Mouse (Mus musculus): ENCODE results near the gene Lrmda.
"Not testable (repeated sequence)": the region's sequence is repeated elsewhere in the genome, so short reads cannot be mapped to it uniquely, and the experiment has no call there.

Gene Lrmda

GRCm38 (mm10) chr14:22760241-22761039 lies 740.9 kb downstream of the Lrmda start:
- DNase-seq (ENCODE audit: low read depth, low spot score): no peak
- no peaks in the 10 kb centered on the region for H3K36me3 ChIP-seq (ENCODE audit: control insufficient read depth, insufficient read depth, low read length, poor library complexity, severe bottlenecking)
- H3K27me3 ChIP-seq (ENCODE audit: control insufficient read depth, insufficient read depth, low read length, poor library complexity, severe bottlenecking): no peaks in the 10 kb centered on the region

GRCm38 (mm10) chr14:22781709-22782108 lies 762.2 kb downstream of the Lrmda start:
- Histone ChIP-seq H3K27me3 (ENCODE audit: control insufficient read depth, insufficient read depth, low read length, poor library complexity, severe bottlenecking) (no peaks in the 10 kb centered on the region), H3K36me3 (ENCODE audit: control insufficient read depth, insufficient read depth, low read length, poor library complexity, severe bottlenecking) (no peaks in the 10 kb centered on the region)
- DNase-seq (ENCODE audit: low read depth, low spot score): no peak

- Histone ChIP-seq H3K27me3 (ENCODE audit: control insufficient read depth, insufficient read depth, low read length, poor library complexity, severe bottlenecking) (no peaks in the 10 kb centered on the region), H3K36me3 (ENCODE audit: control insufficient read depth, insufficient read depth, low read length, poor library complexity, severe bottlenecking) (no peaks in the 10 kb centered on the region)
- no peak for DNase-seq (ENCODE audit: low read depth, low spot score)
Measured at GRCm38 (mm10) chr14:22782365-22782764, 762.9 kb downstream of the Lrmda start.

GRCm38 (mm10) chr14:22783211-22784161 lies 764.0 kb downstream of the Lrmda start:
- Histone ChIP-seq H3K36me3 (ENCODE audit: control insufficient read depth, insufficient read depth, low read length, poor library complexity, severe bottlenecking) (no peaks in the 10 kb centered on the region), H3K27me3 (ENCODE audit: control insufficient read depth, insufficient read depth, low read length, poor library complexity, severe bottlenecking) (no peaks in the 10 kb centered on the region)
- no peak for DNase-seq (ENCODE audit: low read depth, low spot score)

- Histone ChIP-seq H3K27me3 (ENCODE audit: control insufficient read depth, insufficient read depth, low read length, poor library complexity, severe bottlenecking) (no peaks in the 10 kb centered on the region), H3K36me3 (ENCODE audit: control insufficient read depth, insufficient read depth, low read length, poor library complexity, severe bottlenecking) (no peaks in the 10 kb centered on the region)
- no peak for DNase-seq (ENCODE audit: low read depth, low spot score)
Measured at GRCm38 (mm10) chr14:22800020-22800419, 780.5 kb downstream of the Lrmda start.

GRCm38 (mm10) chr14:22800871-22801636 lies 781.5 kb downstream of the Lrmda start:
- peak; percentile 64 for DNase-seq (ENCODE audit: low read depth, low spot score)
- H3K27me3 ChIP-seq (ENCODE audit: control insufficient read depth, insufficient read depth, low read length, poor library complexity, severe bottlenecking): no peaks in the 10 kb centered on the region
- no peaks in the 10 kb centered on the region for H3K36me3 ChIP-seq (ENCODE audit: control insufficient read depth, insufficient read depth, low read length, poor library complexity, severe bottlenecking)

- H3K36me3 ChIP-seq (ENCODE audit: control insufficient read depth, insufficient read depth, low read length, poor library complexity, severe bottlenecking); H3K27me3 ChIP-seq (ENCODE audit: control insufficient read depth, insufficient read depth, low read length, poor library complexity, severe bottlenecking); DNase-seq (ENCODE audit: low read depth, low spot score): not testable (repeated sequence)
Measured at GRCm38 (mm10) chr14:22801714-22802113, 782.2 kb downstream of the Lrmda start.

- no peaks in the 10 kb centered on the region for H3K36me3 ChIP-seq (ENCODE audit: control insufficient read depth, insufficient read depth, low read length, poor library complexity, severe bottlenecking)
- H3K27me3 ChIP-seq (ENCODE audit: control insufficient read depth, insufficient read depth, low read length, poor library complexity, severe bottlenecking): no peaks in the 10 kb centered on the region
- no peak for DNase-seq (ENCODE audit: low read depth, low spot score)
Measured at GRCm38 (mm10) chr14:22807324-22807723, 787.8 kb downstream of the Lrmda start.

- DNase-seq (ENCODE audit: low read depth, low spot score): peak; percentile 29
- no peaks in the 10 kb centered on the region for H3K27me3 ChIP-seq (ENCODE audit: control insufficient read depth, insufficient read depth, low read length, poor library complexity, severe bottlenecking)
- H3K36me3 ChIP-seq (ENCODE audit: control insufficient read depth, insufficient read depth, low read length, poor library complexity, severe bottlenecking): no peaks in the 10 kb centered on the region
Measured at GRCm38 (mm10) chr14:22807726-22808594, 788.4 kb downstream of the Lrmda start.

GRCm38 (mm10) chr14:22808595-22809166 lies 789.2 kb downstream of the Lrmda start:
- Histone ChIP-seq H3K27me3 (ENCODE audit: control insufficient read depth, insufficient read depth, low read length, poor library complexity, severe bottlenecking) (no peaks in the 10 kb centered on the region), H3K36me3 (ENCODE audit: control insufficient read depth, insufficient read depth, low read length, poor library complexity, severe bottlenecking) (no peaks in the 10 kb centered on the region)
- no peak for DNase-seq (ENCODE audit: low read depth, low spot score)

GRCm38 (mm10) chr14:22809229-22809628 lies 789.7 kb downstream of the Lrmda start:
- H3K36me3 ChIP-seq (ENCODE audit: control insufficient read depth, insufficient read depth, low read length, poor library complexity, severe bottlenecking): no peaks in the 10 kb centered on the region
- no peak for DNase-seq (ENCODE audit: low read depth, low spot score)
- H3K27me3 ChIP-seq (ENCODE audit: control insufficient read depth, insufficient read depth, low read length, poor library complexity, severe bottlenecking): no peaks in the 10 kb centered on the region

- DNase-seq (ENCODE audit: low read depth, low spot score): no peak
- no peaks in the 10 kb centered on the region for H3K36me3 ChIP-seq (ENCODE audit: control insufficient read depth, insufficient read depth, low read length, poor library complexity, severe bottlenecking)
- H3K27me3 ChIP-seq (ENCODE audit: control insufficient read depth, insufficient read depth, low read length, poor library complexity, severe bottlenecking): no peaks in the 10 kb centered on the region
Measured at GRCm38 (mm10) chr14:22810531-22810930, 791.0 kb downstream of the Lrmda start.

- H3K36me3 ChIP-seq (ENCODE audit: control insufficient read depth, insufficient read depth, low read length, poor library complexity, severe bottlenecking): no peaks in the 10 kb centered on the region
- DNase-seq (ENCODE audit: low read depth, low spot score): no peak
- H3K27me3 ChIP-seq (ENCODE audit: control insufficient read depth, insufficient read depth, low read length, poor library complexity, severe bottlenecking): no peaks in the 10 kb centered on the region
Measured at GRCm38 (mm10) chr14:22812824-22813223, 793.3 kb downstream of the Lrmda start.

All from splenic B cell, adult 2 months (primary cell).